Mouse (Mus musculus): ENCODE results near the gene Terb1. TPM values are rescaled to one million over a fixed set of nuclear protein-coding genes. Genes with fewer than 3 reads are reported as not detected.
A peak's percentile ranks its signal among the peaks of the same experiment; 100 is the strongest.

Gene Terb1
- polyA plus RNA-seq, 1 experiment from 2014 or later, result 0.13 TPM

- H3K9me3 ChIP-seq (replicated peaks; ENCODE audit: control insufficient read depth, low read length), result no peaks in the 10 kb centered on the region
- H3K27ac ChIP-seq (ENCODE audit: low read length), result no peak overlapping the region
- H3K4me2 ChIP-seq (ENCODE audit: low read depth, low read length), result no peak overlapping the region
- H3K36me3 ChIP-seq (ENCODE audit: control insufficient read depth, insufficient read depth), result no peaks in the 10 kb centered on the region
- 85% methylated on average over 2 of the region's 2 CpGs for WGBS
- H3K4me3 ChIP-seq (ENCODE audit: low read length), result no peak overlapping the region
- peaks cover 47% of the 10 kb centered on the region for H3K27me3 ChIP-seq (ENCODE audit: control insufficient read depth, insufficient read depth, low read length)
- peaks cover 19% of the 10 kb centered on the region for H3K4me1 ChIP-seq (ENCODE audit: control insufficient read depth, insufficient read depth, low read length)
- no peak for ATAC-seq (replicated peaks; ENCODE audit: extremely low read depth, insufficient read depth, low FRiP score)
- no peak overlapping the region for H3K9ac ChIP-seq (ENCODE audit: low read length)
These were observed 29.9 kb upstream of the Terb1 start for GRCm38 (mm10) chr8:104539566-104539965.

GRCm38 (mm10) chr8:104538896-104539295, 29.2 kb upstream of the Terb1 start:
- H3K9ac ChIP-seq (ENCODE audit: low read length), result no peak overlapping the region
- WGBS, result 95% methylated on average over 4 of the region's 4 CpGs

GRCm38 (mm10) chr8:104536028-104536427, 26.3 kb upstream of the Terb1 start:
- H3K36me3 ChIP-seq (ENCODE audit: control insufficient read depth, insufficient read depth), result peaks cover 4% of the 10 kb centered on the region; the same call in 1 of the 2 replicates
- WGBS, result 87% methylated on average over 4 of the region's 4 CpGs
- H3K4me3 ChIP-seq (ENCODE audit: low read length), result peak overlapping the region; percentile 84
- peak overlapping the region; percentile 86 for H3K4me2 ChIP-seq (ENCODE audit: low read depth, low read length)
- ATAC-seq (replicated peaks; ENCODE audit: extremely low read depth, insufficient read depth, low FRiP score), result no peak
- H3K9me3 ChIP-seq (replicated peaks; ENCODE audit: control insufficient read depth, low read length), result no peaks in the 10 kb centered on the region
- peaks cover 23% of the 10 kb centered on the region for H3K4me1 ChIP-seq (ENCODE audit: control insufficient read depth, insufficient read depth, low read length)
- peaks cover 25% of the 10 kb centered on the region for H3K27me3 ChIP-seq (ENCODE audit: control insufficient read depth, insufficient read depth, low read length)
- no peak overlapping the region for H3K9ac ChIP-seq (ENCODE audit: low read length)
- no peak overlapping the region for H3K27ac ChIP-seq (ENCODE audit: low read length)

More at GRCm38 (mm10) chr8:104538896-104539295, 29.2 kb upstream of the Terb1 start:
- Histone ChIP-seq H3K36me3 (ENCODE audit: control insufficient read depth, insufficient read depth) (no peaks in the 10 kb centered on the region), H3K4me2 (ENCODE audit: low read depth, low read length) (no peak overlapping the region), H3K4me1 (ENCODE audit: control insufficient read depth, insufficient read depth, low read length) (peaks cover 19% of the 10 kb centered on the region), H3K27me3 (ENCODE audit: control insufficient read depth, insufficient read depth, low read length) (peaks cover 47% of the 10 kb centered on the region), H3K4me3 (ENCODE audit: low read length) (no peak overlapping the region), H3K27ac (ENCODE audit: low read length) (no peak overlapping the region), H3K9me3 (replicated peaks; ENCODE audit: control insufficient read depth, low read length) (no peaks in the 10 kb centered on the region)
- no peak for ATAC-seq (replicated peaks; ENCODE audit: extremely low read depth, insufficient read depth, low FRiP score)

GRCm38 (mm10) chr8:104535378-104535777, 25.7 kb upstream of the Terb1 start:
- H3K27ac ChIP-seq (ENCODE audit: low read length), result no peak overlapping the region
- peaks cover 20% of the 10 kb centered on the region for H3K27me3 ChIP-seq (ENCODE audit: control insufficient read depth, insufficient read depth, low read length)
- 20% methylated on average over 7 of the region's 7 CpGs for WGBS
- no peaks in the 10 kb centered on the region for H3K9me3 ChIP-seq (replicated peaks; ENCODE audit: control insufficient read depth, low read length)
- no peak for ATAC-seq (replicated peaks; ENCODE audit: extremely low read depth, insufficient read depth, low FRiP score)
- H3K4me2 ChIP-seq (ENCODE audit: low read depth, low read length), result peak overlapping the region; percentile 86
- H3K9ac ChIP-seq (ENCODE audit: low read length), result peak overlapping the region; percentile 69
- peaks cover 21% of the 10 kb centered on the region for H3K4me1 ChIP-seq (ENCODE audit: control insufficient read depth, insufficient read depth, low read length)
- H3K36me3 ChIP-seq (ENCODE audit: control insufficient read depth, insufficient read depth), result peaks cover 4% of the 10 kb centered on the region; the same call in 1 of the 2 replicates
- H3K4me3 ChIP-seq (ENCODE audit: low read length), result peak overlapping the region; percentile 84

GRCm38 (mm10) chr8:104534779-104535141, 25.1 kb upstream of the Terb1 start:
- peaks cover 14% of the 10 kb centered on the region for H3K27me3 ChIP-seq (ENCODE audit: control insufficient read depth, insufficient read depth, low read length)
- peak overlapping the region; percentile 84 for H3K4me3 ChIP-seq (ENCODE audit: low read length)
- H3K27ac ChIP-seq (ENCODE audit: low read length), result 0 out of 2 replicates have a peak overlapping the region, but pooled peaks have one; percentile 4
- H3K36me3 ChIP-seq (ENCODE audit: control insufficient read depth, insufficient read depth), result peaks cover 9% of the 10 kb centered on the region
- ATAC-seq (replicated peaks; ENCODE audit: extremely low read depth, insufficient read depth, low FRiP score), result peak; percentile 42
- H3K4me1 ChIP-seq (ENCODE audit: control insufficient read depth, insufficient read depth, low read length), result peaks cover 21% of the 10 kb centered on the region
- H3K4me2 ChIP-seq (ENCODE audit: low read depth, low read length), result peak overlapping the region; percentile 86
- H3K9me3 ChIP-seq (replicated peaks; ENCODE audit: control insufficient read depth, low read length), result no peaks in the 10 kb centered on the region
- 6% methylated on average over 9 of the region's 9 CpGs for WGBS
- H3K9ac ChIP-seq (ENCODE audit: low read length), result peak overlapping the region; percentile 69

DNA sequence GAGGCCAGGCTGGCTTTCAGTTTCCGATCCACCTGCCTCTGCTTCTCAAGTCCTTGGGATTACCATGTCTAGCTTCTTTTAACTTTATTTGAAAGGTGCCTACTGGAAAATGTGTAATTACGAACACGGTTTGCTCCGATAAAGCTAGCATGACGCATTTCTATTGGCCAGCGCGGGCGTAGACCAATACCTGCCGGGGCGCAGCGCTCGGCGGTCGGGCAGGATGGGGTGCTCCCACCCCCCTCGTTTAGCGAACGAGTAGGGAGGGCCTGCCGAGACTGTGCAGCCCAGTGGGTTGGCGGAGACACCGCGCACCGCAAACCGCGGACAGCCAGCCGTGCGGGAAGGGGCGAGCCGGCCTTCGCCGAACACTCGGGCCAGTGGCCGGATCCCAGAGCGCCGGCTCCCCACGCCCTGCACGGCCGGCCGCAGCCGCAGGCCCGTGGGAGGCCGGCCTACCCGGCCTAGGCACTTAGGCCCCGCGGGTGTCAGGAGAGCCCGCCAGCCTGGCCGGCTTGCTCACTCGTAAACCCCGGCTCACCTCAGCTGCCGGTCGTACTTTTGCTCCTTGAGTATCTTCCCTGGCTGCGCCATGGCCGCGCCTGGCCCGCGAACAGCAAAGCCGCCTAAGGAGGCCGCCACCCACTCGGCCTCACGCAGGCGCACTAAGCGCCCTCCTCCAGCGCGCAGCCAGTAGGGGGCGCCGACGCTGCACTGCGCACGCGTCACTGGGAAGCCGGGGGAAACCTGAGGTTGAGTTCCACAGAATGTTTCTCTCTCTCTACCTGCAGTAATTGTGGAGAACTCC, 24.5 kb upstream of the Terb1 start, which contains the start of the genes Nae1 and Car7:
Gene Nae1, minus strand, starts transcription at position 667 of the 808 bp plus-strand sequence.
Gene Car7, plus strand, starts transcription at position 719 of the 808 bp plus-strand sequence.
- peak within 1 kb of the TSS; percentile 85 for H3K27ac ChIP-seq (ENCODE audit: low read length)
- peak within 1 kb of the TSS; percentile 86 for H3K4me2 ChIP-seq (ENCODE audit: low read depth, low read length)
- H3K4me1 ChIP-seq (ENCODE audit: control insufficient read depth, insufficient read depth, low read length), result peaks cover 21% of the 10 kb centered on the region
- peak within 1 kb of the TSS; percentile 89 for H3K9ac ChIP-seq (ENCODE audit: low read length)
- ATAC-seq (replicated peaks; ENCODE audit: extremely low read depth, insufficient read depth, low FRiP score), result peak; percentile 97
- peaks cover 8% of the 10 kb centered on the region for H3K27me3 ChIP-seq (ENCODE audit: control insufficient read depth, insufficient read depth, low read length)
- H3K9me3 ChIP-seq (replicated peaks; ENCODE audit: control insufficient read depth, low read length), result no peaks in the 10 kb centered on the region
- WGBS, result under 1% methylated on average over 70 of the region's 70 CpGs
- peak within 1 kb of the TSS; percentile 84 for H3K4me3 ChIP-seq (ENCODE audit: low read length)
- peaks cover 15% of the 10 kb centered on the region for H3K36me3 ChIP-seq (ENCODE audit: control insufficient read depth, insufficient read depth)

DNA sequence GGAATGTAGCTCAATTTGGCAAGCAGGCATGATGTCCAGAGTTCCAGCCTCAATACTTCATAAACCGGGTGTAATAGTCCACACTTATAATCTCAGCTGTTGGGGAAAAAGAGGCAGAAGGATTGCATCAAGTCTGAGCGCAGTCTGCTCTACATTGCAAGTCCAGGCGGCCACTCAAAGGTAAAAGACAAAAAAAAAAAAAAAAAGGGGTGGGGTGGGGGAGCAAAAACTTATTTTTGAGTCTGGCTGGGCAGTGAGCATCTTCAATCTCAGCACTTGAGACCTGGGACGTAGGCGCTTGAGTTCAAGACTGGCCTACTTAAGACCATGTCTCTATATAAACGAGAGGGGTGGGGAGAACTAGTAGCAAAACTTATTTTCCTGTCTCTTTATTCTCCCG, 23.8 kb upstream of the Terb1 start:
- WGBS, result 20% methylated on average over 7 of the region's 7 CpGs
- H3K4me1 ChIP-seq (ENCODE audit: control insufficient read depth, insufficient read depth, low read length), result peaks cover 21% of the 10 kb centered on the region
- no peak overlapping the region for H3K27ac ChIP-seq (ENCODE audit: low read length)
- peak overlapping the region; percentile 89 for H3K9ac ChIP-seq (ENCODE audit: low read length)
- no peak for ATAC-seq (replicated peaks; ENCODE audit: extremely low read depth, insufficient read depth, low FRiP score)
- H3K9me3 ChIP-seq (replicated peaks; ENCODE audit: control insufficient read depth, low read length), result no peaks in the 10 kb centered on the region
- peaks cover 15% of the 10 kb centered on the region for H3K36me3 ChIP-seq (ENCODE audit: control insufficient read depth, insufficient read depth)
- H3K27me3 ChIP-seq (ENCODE audit: control insufficient read depth, insufficient read depth, low read length), result 0 out of 2 replicates have a peak, but pooled peaks cover 2% of the 10 kb centered on the region
- H3K4me2 ChIP-seq (ENCODE audit: low read depth, low read length), result peak overlapping the region; percentile 86
- peak overlapping the region; percentile 84 for H3K4me3 ChIP-seq (ENCODE audit: low read length)

DNA sequence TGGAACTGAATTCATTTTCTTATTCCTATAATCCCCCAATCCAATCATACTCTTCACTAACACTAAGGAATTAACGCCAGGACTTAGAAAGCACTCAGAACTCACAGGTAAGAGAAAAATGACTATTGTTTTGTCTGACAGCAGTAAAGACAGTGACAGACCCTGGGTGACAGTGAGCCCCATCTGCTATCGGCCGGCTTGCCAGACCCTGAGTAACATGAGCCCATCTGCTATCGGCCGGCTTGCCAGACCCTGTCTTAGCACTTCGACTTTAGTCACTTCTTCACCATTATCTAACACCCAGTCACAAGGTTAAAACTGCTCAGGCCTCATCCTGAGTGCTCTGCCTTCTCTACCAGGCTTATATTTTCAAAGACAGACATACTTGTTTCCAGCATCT, 20.0 kb upstream of the Terb1 start:
- H3K9me3 ChIP-seq (replicated peaks; ENCODE audit: control insufficient read depth, low read length), result no peaks in the 10 kb centered on the region
- no peak for ATAC-seq (replicated peaks; ENCODE audit: extremely low read depth, insufficient read depth, low FRiP score)
- H3K4me3 ChIP-seq (ENCODE audit: low read length), result no peak overlapping the region
- H3K36me3 ChIP-seq (ENCODE audit: control insufficient read depth, insufficient read depth), result peaks cover 21% of the 10 kb centered on the region
- H3K4me2 ChIP-seq (ENCODE audit: low read depth, low read length), result no peak overlapping the region
- H3K9ac ChIP-seq (ENCODE audit: low read length), result no peak overlapping the region
- 86% methylated on average over 6 of the region's 6 CpGs for WGBS
- H3K4me1 ChIP-seq (ENCODE audit: control insufficient read depth, insufficient read depth, low read length), result peaks cover 13% of the 10 kb centered on the region
- no peaks in the 10 kb centered on the region for H3K27me3 ChIP-seq (ENCODE audit: control insufficient read depth, insufficient read depth, low read length)
- H3K27ac ChIP-seq (ENCODE audit: low read length), result no peak overlapping the region

- H3K4me3 ChIP-seq (ENCODE audit: low read length), result no peak overlapping the region
- no peaks in the 10 kb centered on the region for H3K9me3 ChIP-seq (replicated peaks; ENCODE audit: control insufficient read depth, low read length)
- WGBS, result 78% methylated on average over 5 of the region's 5 CpGs
- H3K4me1 ChIP-seq (ENCODE audit: control insufficient read depth, insufficient read depth, low read length), result no peaks in the 10 kb centered on the region
- no peak for ATAC-seq (replicated peaks; ENCODE audit: extremely low read depth, insufficient read depth, low FRiP score)
- H3K9ac ChIP-seq (ENCODE audit: low read length), result no peak overlapping the region
- H3K27ac ChIP-seq (ENCODE audit: low read length), result no peak overlapping the region
- H3K27me3 ChIP-seq (ENCODE audit: control insufficient read depth, insufficient read depth, low read length), result no peaks in the 10 kb centered on the region
- peaks cover 40% of the 10 kb centered on the region for H3K36me3 ChIP-seq (ENCODE audit: control insufficient read depth, insufficient read depth)
- H3K4me2 ChIP-seq (ENCODE audit: low read depth, low read length), result no peak overlapping the region
These were observed 8.2 kb upstream of the Terb1 start for GRCm38 (mm10) chr8:104517872-104518271.

Measured in heart, embryonic 16.5 days (tissue).